Mouse (Mus musculus) megakaryocyte, embryonic 14.5 days (primary cell): ENCODE data around the gene Ncapd3.

Experiments used
- FLI1 ChIP-seq: IDR thresholded peaks from 2 replicates; pipeline ENCODE4 v1.6.1; 2012; ENCODE audit warnings: low read length, inconsistent platforms, mixed read lengths
- GATA1 ChIP-seq: IDR thresholded peaks from 3 replicates; pipeline ENCODE4 v1.6.1; 2012; ENCODE audit warnings: mixed read lengths, low read length, inconsistent platforms, borderline replicate concordance

- no peak for TF ChIP-seq GATA1
- no peak for TF ChIP-seq FLI1
Measured at GRCm38 (mm10) chr9:27111756-27112155, 81.8 kb downstream of the Ncapd3 start.
